Mouse (Mus musculus): ENCODE measurements at regions not wholly inside any gene's neighbourhood (a gene's known extent, or its start where the extent isn't known, plus 50 kb on each side); places are given as distances from the start of the nearest gene placed in this dataset.

DNA sequence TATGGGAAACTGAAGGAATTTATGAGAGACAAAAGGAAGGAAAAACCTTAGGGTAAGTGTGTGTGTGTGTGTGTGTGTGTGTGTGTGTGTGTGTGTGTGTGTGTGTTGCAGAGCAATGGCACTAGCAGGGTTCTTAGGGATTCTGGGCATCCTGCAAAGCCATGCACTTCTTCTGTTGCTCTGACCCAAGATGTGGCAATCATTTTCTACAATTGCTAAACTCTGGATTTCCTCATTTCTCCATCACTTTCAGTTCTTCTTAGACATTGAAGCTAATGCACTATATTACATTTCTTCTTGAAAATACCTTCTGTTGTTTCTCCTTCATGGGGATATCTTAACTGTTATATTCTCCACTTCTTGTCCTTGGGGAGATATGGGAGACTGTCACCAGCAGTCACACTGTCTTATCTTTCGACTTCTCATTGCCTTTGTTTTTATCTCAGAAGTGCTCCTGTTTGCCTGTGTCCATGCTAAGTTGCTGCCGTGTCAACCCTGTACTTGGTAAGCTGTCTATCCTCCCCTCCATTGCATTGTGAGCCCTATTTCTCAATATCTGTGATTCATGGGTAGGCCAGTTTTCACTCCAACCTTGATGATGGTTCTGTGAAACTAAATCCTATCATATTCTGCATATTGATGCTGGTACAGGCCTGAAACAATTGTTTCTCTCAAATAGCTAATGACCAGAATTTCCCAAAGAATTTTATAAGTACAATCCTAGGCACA lies 742.4 kb downstream of the Gm826 start:
- Histone ChIP-seq H3K9me3 (replicated peaks) (no peaks in the 10 kb centered on the region), H3K9ac (no peak overlapping the region), H3K36me3 (no peaks in the 10 kb centered on the region), H3K4me3 (no peak overlapping the region), H3K4me1 (no peaks in the 10 kb centered on the region), H3K27ac (no peak overlapping the region), H3K4me2 (replicated peaks) (no peak overlapping the region), H3K27me3 (no peaks in the 10 kb centered on the region)
- 77% methylated on average over 2 of the region's 2 CpGs for WGBS
- no peak for ATAC-seq (ENCODE audit: low FRiP score)

DNA sequence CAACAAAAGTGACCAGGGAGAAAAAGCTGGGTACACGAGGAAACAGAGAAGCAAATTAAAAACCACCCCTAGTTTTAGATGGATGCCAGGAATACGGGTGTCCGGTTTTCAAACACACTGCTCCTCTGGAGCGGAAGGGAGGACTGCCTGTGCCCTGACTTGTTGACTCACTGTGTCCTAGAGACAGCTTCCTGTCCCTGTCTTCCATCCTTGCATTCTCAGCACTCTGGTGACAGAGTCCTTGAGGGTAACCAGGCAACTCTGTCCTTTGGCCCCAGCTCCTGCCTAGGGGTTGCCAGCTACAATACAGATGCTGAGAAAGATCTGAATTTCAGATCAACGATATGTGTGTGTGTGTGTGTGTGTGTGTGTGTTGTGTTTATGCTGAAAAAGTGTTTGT lies 741.1 kb downstream of the Gm826 start:
- Histone ChIP-seq H3K27ac (no peak overlapping the region), H3K27me3 (no peaks in the 10 kb centered on the region)

DNA sequence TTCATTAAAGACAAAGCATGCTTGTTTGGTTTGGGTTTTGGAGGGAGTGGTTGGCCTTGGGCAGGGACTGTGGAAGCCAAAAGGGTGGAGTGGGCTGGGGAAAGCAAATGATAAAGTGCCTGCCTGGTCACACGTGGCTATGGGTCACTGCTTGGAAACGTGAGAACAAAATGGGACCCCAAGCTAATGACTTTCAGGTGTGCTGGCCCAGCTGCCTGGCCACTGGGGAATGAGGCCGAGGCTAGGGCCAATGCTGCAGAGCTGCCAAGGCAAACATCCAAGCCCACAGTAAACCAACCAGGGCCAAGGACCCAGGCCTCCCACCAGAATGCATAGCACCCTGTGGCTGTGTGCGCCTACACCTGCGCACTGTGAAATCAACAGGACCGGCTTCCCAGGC lies 737.7 kb downstream of the Gm826 start:
- H3K4me2 ChIP-seq (replicated peaks) = no peak overlapping the region
- no peaks in the 10 kb centered on the region for H3K27me3 ChIP-seq
- no peak overlapping the region for H3K4me3 ChIP-seq
- no peaks in the 10 kb centered on the region for H3K36me3 ChIP-seq
- 76% methylated on average over 6 of the region's 6 CpGs for WGBS
- no peaks in the 10 kb centered on the region for H3K4me1 ChIP-seq
- no peak for ATAC-seq (ENCODE audit: low FRiP score)
- no peak overlapping the region for H3K9ac ChIP-seq
- no peak overlapping the region for H3K27ac ChIP-seq
- H3K9me3 ChIP-seq (replicated peaks) = no peaks in the 10 kb centered on the region

More for the DNA sequence above, 741.1 kb downstream of the Gm826 start:
- no peak for ATAC-seq (ENCODE audit: low FRiP score)
- no peak overlapping the region for H3K9ac ChIP-seq
- no peak overlapping the region for H3K4me2 ChIP-seq (replicated peaks)
- H3K4me1 ChIP-seq = no peaks in the 10 kb centered on the region
- H3K4me3 ChIP-seq = no peak overlapping the region
- 64% methylated on average over 5 of the region's 5 CpGs for WGBS
- no peaks in the 10 kb centered on the region for H3K36me3 ChIP-seq
- H3K9me3 ChIP-seq (replicated peaks) = no peaks in the 10 kb centered on the region

DNA sequence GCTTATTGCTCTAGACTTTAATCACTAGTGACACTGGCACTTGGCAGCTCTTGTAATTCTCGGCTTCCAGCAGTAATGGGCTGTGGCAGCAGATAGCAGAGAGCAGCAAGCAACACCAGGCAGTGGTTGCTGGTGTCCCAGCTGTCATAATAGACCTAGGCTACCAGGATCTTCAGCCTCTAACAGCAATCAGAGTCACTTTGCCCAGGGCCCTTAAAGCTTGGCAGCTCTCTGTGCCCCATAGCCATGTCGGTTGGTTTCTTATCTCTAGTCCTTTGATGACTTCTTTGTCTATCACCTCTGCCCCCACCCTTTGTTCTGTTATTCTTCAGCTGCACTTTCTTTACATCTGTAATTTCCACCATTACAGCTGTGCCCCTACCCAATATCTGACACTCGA lies 735.9 kb downstream of the Gm826 start:
- Histone ChIP-seq H3K9ac (no peak overlapping the region), H3K4me3 (no peak overlapping the region), H3K4me1 (no peaks in the 10 kb centered on the region), H3K36me3 (no peaks in the 10 kb centered on the region), H3K9me3 (replicated peaks) (no peaks in the 10 kb centered on the region), H3K4me2 (replicated peaks) (no peak overlapping the region), H3K27ac (no peak overlapping the region), H3K27me3 (no peaks in the 10 kb centered on the region)
- WGBS = 68% methylated on average over 3 of the region's 3 CpGs
- ATAC-seq (ENCODE audit: low FRiP score) = no peak

DNA sequence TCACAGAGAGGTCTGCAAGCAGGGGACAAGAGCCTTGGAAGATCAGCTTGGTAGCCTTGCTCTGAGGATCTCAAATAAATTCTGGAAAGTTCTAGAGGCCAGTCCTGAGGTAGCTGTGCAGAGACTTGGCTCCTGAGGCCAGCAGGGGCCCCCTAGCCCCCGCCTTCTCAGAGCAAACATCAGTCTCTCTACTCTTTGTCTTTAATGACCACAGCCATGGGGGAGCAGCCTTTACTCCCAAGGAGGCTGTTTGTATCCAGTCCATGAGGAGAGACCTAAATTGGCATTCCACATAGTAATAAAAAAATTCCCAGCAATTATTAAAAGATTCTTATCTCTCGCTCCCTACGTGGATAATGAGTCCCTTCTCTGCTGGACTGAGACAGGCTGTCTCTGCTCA lies 726.8 kb downstream of the Gm826 start:
- Histone ChIP-seq H3K9me3 (replicated peaks) (no peaks in the 10 kb centered on the region), H3K4me3 (no peak overlapping the region), H3K4me2 (replicated peaks) (no peak overlapping the region), H3K4me1 (no peaks in the 10 kb centered on the region), H3K36me3 (no peaks in the 10 kb centered on the region), H3K27ac (no peak overlapping the region), H3K9ac (no peak overlapping the region), H3K27me3 (no peaks in the 10 kb centered on the region)
- WGBS = 52% methylated on average over 3 of the region's 3 CpGs
- no peak for ATAC-seq (ENCODE audit: low FRiP score)

DNA sequence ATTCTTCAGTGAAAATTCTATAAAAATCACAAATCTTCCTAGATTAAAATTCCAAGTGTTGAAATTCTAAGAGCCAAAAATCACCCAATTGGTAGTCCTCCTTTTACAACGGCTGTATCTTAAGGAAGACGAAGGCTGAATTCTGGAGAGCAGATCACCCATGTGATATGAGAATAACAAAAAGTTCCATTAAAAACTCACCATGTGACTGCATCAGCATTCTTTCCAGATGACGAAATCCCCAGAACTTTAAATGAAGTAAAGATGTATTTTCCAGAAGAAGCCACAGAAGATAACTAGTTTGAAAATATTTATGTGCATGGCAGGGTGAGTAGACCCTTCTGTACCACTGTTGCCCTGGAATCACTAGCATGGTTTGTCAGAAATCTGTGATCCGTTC lies 723.5 kb downstream of the Gm826 start:
- no peak overlapping the region for H3K4me2 ChIP-seq (replicated peaks)
- H3K4me1 ChIP-seq = no peaks in the 10 kb centered on the region
- no peaks in the 10 kb centered on the region for H3K27me3 ChIP-seq
- WGBS = 73% methylated on average over 4 of the region's 4 CpGs
- H3K4me3 ChIP-seq = no peak overlapping the region
- H3K27ac ChIP-seq = no peak overlapping the region
- no peak overlapping the region for H3K9ac ChIP-seq
- H3K36me3 ChIP-seq = no peaks in the 10 kb centered on the region
- ATAC-seq (ENCODE audit: low FRiP score) = no peak
- no peaks in the 10 kb centered on the region for H3K9me3 ChIP-seq (replicated peaks)

DNA sequence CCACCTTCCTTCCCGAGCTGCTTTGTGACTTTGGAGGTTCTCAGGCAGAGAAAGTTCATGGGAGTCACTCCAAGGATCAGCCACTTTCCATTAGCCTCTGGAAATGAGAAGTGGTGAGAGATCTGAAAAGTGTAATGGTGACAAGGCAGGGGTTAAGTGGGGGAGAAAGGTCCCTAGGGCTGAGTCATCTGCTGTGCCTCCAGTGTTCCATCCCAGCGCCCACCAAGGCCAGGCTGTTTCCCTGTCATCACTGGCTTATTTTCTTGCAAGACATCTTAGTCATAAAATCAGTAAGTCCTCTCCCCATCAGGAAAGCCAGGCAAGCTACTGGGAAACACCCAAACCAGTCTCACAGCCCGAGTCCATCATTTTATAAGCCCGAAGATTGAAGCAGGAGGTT lies 717.3 kb downstream of the Gm826 start:
- no peaks in the 10 kb centered on the region for H3K27me3 ChIP-seq
- H3K9me3 ChIP-seq (replicated peaks) = no peaks in the 10 kb centered on the region
- H3K9ac ChIP-seq = no peak overlapping the region
- WGBS = 67% methylated on average over 4 of the region's 4 CpGs
- no peaks in the 10 kb centered on the region for H3K4me1 ChIP-seq
- H3K36me3 ChIP-seq = no peaks in the 10 kb centered on the region
- no peak overlapping the region for H3K27ac ChIP-seq
- no peak for ATAC-seq (ENCODE audit: low FRiP score)
- no peak overlapping the region for H3K4me2 ChIP-seq (replicated peaks)
- no peak overlapping the region for H3K4me3 ChIP-seq

DNA sequence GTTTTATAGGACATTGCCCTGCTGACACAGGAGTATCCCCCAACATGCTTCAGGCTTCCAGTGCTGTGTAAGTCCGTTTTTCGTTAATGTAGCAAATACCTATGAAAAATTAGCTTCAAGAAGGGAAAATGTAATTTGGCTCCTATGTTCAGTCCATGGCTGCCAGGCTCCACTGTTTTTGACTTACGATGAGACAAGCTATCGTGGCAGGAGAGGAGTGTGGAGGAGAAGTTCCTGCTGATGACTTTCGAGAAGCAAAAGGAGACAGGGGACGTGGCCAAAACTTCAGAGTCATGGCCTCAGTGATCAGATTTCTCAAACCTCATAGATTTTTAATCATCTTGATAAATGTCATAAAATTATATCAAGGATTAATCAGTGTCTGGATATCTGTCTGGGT lies 712.7 kb downstream of the Gm826 start:
- H3K27me3 ChIP-seq = no peaks in the 10 kb centered on the region
- H3K36me3 ChIP-seq = no peaks in the 10 kb centered on the region
- no peak overlapping the region for H3K27ac ChIP-seq
- ATAC-seq (ENCODE audit: low FRiP score) = no peak
- no peak overlapping the region for H3K4me2 ChIP-seq (replicated peaks)
- H3K9ac ChIP-seq = no peak overlapping the region
- no peaks in the 10 kb centered on the region for H3K9me3 ChIP-seq (replicated peaks)
- H3K4me3 ChIP-seq = no peak overlapping the region
- no peaks in the 10 kb centered on the region for H3K4me1 ChIP-seq
- 92% methylated on average over 6 of the region's 6 CpGs for WGBS

DNA sequence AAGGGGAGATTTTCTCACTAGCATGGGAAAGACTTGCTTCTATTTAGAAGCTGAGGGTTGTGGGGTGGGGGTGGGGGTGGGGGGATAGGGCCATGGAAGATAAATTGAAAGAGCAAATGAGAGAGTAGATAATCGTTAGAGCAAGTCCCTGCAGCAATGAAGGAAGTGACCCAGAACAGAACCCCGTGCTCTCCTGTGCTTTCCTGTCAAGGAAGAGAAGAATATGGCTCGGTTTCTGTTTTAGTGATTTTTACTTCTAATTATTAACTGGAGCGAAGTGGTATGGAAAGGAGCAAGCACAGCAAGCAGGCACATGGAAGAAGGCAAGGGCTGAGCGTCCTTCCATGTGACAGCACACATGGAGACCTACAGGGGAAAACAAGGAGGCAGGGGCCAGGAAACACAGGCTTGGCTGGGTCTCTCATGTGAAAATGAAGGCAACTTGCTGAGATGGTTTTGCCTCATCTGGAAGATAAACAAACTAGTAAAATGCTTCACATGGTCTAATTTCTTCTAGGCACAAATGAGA lies 711.8 kb downstream of the Gm826 start:
- Histone ChIP-seq H3K4me2 (replicated peaks) (no peak overlapping the region), H3K27ac (no peak overlapping the region), H3K27me3 (no peaks in the 10 kb centered on the region), H3K9ac (no peak overlapping the region), H3K36me3 (no peaks in the 10 kb centered on the region), H3K4me3 (no peak overlapping the region), H3K4me1 (no peaks in the 10 kb centered on the region), H3K9me3 (replicated peaks) (no peaks in the 10 kb centered on the region)
- ATAC-seq (ENCODE audit: low FRiP score) = no peak
- 47% methylated on average over 5 of the region's 5 CpGs for WGBS

DNA sequence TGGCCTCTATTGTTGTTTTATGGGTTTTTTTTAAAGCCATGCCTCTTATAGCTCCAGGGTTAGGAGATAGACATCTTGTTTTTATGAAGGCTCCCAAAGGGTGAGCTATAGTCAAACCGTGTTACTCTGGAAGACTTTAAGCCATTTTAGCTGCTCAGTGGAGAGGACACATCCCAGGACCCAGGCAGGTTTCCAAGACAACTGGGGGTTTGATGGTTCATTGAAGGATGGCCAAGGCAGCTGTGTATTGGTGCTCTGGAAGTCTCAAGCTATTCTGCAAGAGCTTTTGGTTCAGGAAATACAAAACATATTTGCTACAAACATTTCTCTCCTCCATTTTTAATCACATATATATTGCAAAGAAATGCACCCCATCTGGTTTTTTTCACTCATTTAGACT lies 708.7 kb downstream of the Gm826 start:
- Histone ChIP-seq H3K27ac (no peak overlapping the region), H3K9me3 (replicated peaks) (no peaks in the 10 kb centered on the region), H3K4me3 (no peak overlapping the region), H3K36me3 (no peaks in the 10 kb centered on the region), H3K4me1 (no peaks in the 10 kb centered on the region), H3K9ac (no peak overlapping the region), H3K27me3 (no peaks in the 10 kb centered on the region), H3K4me2 (replicated peaks) (no peak overlapping the region)
- no peak for ATAC-seq (ENCODE audit: low FRiP score)
- WGBS = 54% methylated on average over 1 of the region's 1 CpGs

DNA sequence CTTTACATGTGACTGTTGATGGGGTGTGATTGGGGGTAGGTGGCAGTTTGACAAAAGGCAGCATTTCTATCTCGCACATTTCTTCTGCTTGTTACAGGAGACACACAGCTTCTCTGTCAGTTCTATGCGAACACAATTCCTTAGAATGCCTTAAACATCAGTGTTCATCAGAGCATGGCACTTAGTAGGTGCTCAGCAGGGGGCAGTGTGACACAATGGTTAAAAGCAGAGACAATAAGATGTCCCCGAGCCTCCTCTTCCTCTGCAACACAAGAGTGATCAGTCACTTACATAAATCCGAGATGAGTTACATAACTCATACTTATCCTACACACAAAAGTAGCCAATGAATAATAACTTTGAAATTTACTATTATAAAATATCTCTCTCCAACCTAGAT lies 688.1 kb downstream of the Gm826 start:
- Histone ChIP-seq H3K36me3 (no peaks in the 10 kb centered on the region), H3K4me2 (replicated peaks) (no peak overlapping the region), H3K9me3 (replicated peaks) (no peaks in the 10 kb centered on the region), H3K4me1 (no peaks in the 10 kb centered on the region), H3K9ac (no peak overlapping the region), H3K27ac (no peak overlapping the region), H3K27me3 (no peaks in the 10 kb centered on the region), H3K4me3 (no peak overlapping the region)
- WGBS = 47% methylated on average over 4 of the region's 4 CpGs
- no peak for ATAC-seq (ENCODE audit: low FRiP score)

DNA sequence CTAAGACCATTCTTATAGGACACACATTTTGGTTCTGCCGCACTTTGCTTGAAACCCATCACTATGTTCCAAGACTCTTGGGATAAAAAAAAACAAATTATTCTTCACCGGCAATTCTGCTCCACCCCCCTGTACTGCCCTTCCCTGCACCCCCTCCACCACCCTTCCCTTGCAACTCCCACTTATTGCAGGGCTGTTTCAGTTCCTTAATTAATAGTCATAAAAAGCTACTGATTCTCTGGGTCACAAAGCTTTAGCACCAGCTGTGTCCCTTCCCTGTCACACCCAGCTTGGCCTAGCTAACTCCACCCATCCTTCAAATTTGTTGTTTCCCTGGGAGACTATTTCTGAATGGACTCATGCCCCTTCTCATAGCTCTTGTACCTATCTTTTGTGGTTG lies 687.4 kb downstream of the Gm826 start:
- WGBS = 88% methylated on average over 2 of the region's 2 CpGs
- no peaks in the 10 kb centered on the region for H3K27me3 ChIP-seq
- no peak for ATAC-seq (ENCODE audit: low FRiP score)

DNA sequence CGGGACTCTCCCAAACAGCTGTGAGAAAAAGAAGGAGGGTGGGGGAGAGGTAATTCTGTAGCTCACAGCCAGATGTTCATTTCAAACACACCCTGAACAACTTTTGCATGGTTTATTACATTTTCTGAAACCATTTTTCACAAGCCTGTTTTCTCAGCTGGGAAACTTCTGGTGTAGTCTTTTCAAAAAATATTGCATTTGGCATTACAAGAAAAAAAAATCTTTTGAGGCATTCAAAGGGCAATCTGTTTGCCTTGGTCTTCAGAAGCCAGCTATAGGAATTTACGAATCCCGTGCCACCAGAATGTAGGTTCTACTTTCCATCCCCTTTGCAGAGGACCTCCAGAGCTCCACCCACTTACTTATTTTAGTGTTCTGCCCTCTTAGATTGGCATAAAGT lies 681.7 kb downstream of the Gm826 start:
- 76% methylated on average over 3 of the region's 3 CpGs for WGBS
- H3K9ac ChIP-seq = no peak overlapping the region
- ATAC-seq (ENCODE audit: low FRiP score) = no peak
- H3K4me1 ChIP-seq = no peaks in the 10 kb centered on the region
- H3K27me3 ChIP-seq = no peaks in the 10 kb centered on the region
- H3K9me3 ChIP-seq (replicated peaks) = no peaks in the 10 kb centered on the region
- H3K4me3 ChIP-seq = no peak overlapping the region
- no peak overlapping the region for H3K27ac ChIP-seq
- no peak overlapping the region for H3K4me2 ChIP-seq (replicated peaks)
- H3K36me3 ChIP-seq = no peaks in the 10 kb centered on the region

More for the DNA sequence above, 687.4 kb downstream of the Gm826 start:
- Histone ChIP-seq H3K4me2 (replicated peaks) (no peak overlapping the region), H3K4me1 (no peaks in the 10 kb centered on the region), H3K36me3 (no peaks in the 10 kb centered on the region), H3K27ac (no peak overlapping the region), H3K9me3 (replicated peaks) (no peaks in the 10 kb centered on the region), H3K9ac (no peak overlapping the region), H3K4me3 (no peak overlapping the region)
